Mouse (Mus musculus) E14TG2a.4 (cell line): ENCODE measurements around the gene Zfp456.
"Not testable (repeated sequence)": the region's sequence is repeated elsewhere in the genome, so short reads cannot be mapped to it uniquely, and the experiment has no call there.

Source experiments
- CTCF ChIP-seq: conservative IDR thresholded peaks from 2 replicates; pipeline ENCODE4 v1.5.1; 2014; ENCODE audit warnings: low read length
- NANOG ChIP-seq: IDR thresholded peaks from 2 replicates; pipeline ENCODE4 v1.6.1; 2014; ENCODE audit warnings: borderline replicate concordance, low read length, mixed read lengths
- POU5F1 ChIP-seq: IDR thresholded peaks from 2 replicates; pipeline ENCODE4 v1.6.1; 2014; ENCODE audit warnings: low read length, borderline replicate concordance

GRCm38 (mm10) chr13:67422532-67422931 lies 46.9 kb upstream of the Zfp456 start:
- not testable (repeated sequence) for TF ChIP-seq CTCF, POU5F1, NANOG
